Mouse (Mus musculus) midbrain, postnatal 0 days (tissue): Measurements from ENCODE around the gene Arhgap15. TPM values are rescaled to one million over a fixed set of nuclear protein-coding genes. Genes with fewer than 3 reads are reported as not detected.

Experiments
- ATAC-seq: fragments of 200-750 bp; cut with Nextera tagmentation; 2 replicates; pipeline ENCODE4 v1.8.0; 2017; ENCODE audit warnings: moderate number of reproducible peaks, mild to moderate bottlenecking, moderate TSS enrichment, moderate library complexity; ENCODE audit not compliant: low FRiP score
- DNase-seq: peaks from one replicate; pipeline ENCODE4 v3.0.0-alpha.2; 2015; ENCODE audit warnings: low spot score
- H3K27ac ChIP-seq: fragments of 300-500 bp; sonication (generic); 2 replicates; pipeline ENCODE4 v1.5.1; 2014; ENCODE audit warnings: low read depth, mild to moderate bottlenecking, low read length, mixed read lengths
- H3K27me3 ChIP-seq: fragments of 300-500 bp; sonication (generic); 2 replicates; pipeline ENCODE4 v1.6.1; 2014; ENCODE audit warnings: low read length, control low read depth, mixed read lengths; ENCODE audit not compliant: insufficient read depth
- H3K36me3 ChIP-seq: fragments of 300-500 bp; sonication (generic); 2 replicates; pipeline ENCODE4 v1.6.1; 2014; ENCODE audit warnings: low read length, control low read depth, mixed read lengths; ENCODE audit not compliant: insufficient read depth
- H3K4me1 ChIP-seq: fragments of 300-500 bp; sonication (generic); 2 replicates; pipeline ENCODE4 v1.6.1; 2014; ENCODE audit warnings: mild to moderate bottlenecking, control low read depth, antibody characterized with exemption, low read length, mixed read lengths; ENCODE audit not compliant: insufficient read depth
- H3K4me2 ChIP-seq: fragments of 300-500 bp; sonication (generic); 2 replicates; pipeline ENCODE4 v1.6.1; 2014; ENCODE audit warnings: low read depth, mild to moderate bottlenecking, low read length, mixed read lengths; ENCODE audit not compliant: poor library complexity, severe bottlenecking
- H3K4me3 ChIP-seq: fragments of 300-500 bp; sonication (generic); 2 replicates; pipeline ENCODE4 v1.5.1; 2014; ENCODE audit warnings: low read depth, mild to moderate bottlenecking, low read length, moderate library complexity
- H3K9ac ChIP-seq: fragments of 300-500 bp; sonication (generic); replicated peaks from 2 replicates; pipeline ENCODE4 v1.6.1; 2014; ENCODE audit warnings: mild to moderate bottlenecking, low read length, moderate library complexity, mixed read lengths; ENCODE audit not compliant: poor library complexity, severe bottlenecking
- H3K9me3 ChIP-seq: fragments of 300-500 bp; sonication (generic); 2 replicates; pipeline ENCODE4 v1.6.1; 2016; ENCODE audit warnings: low read length, control low read depth
- CTCF ChIP-seq: IDR thresholded peaks from 2 replicates; pipeline ENCODE4 v1.5.1; 2016; ENCODE audit warnings: antibody characterized with exemption, mild to moderate bottlenecking
- WGBS: fragments of 180-500 bp; shearing (Covaris S2); extraction: QIAGEN DNeasy Blood & Tissue Kit; methylation state at CpG from one replicate; pipeline ENCODE4 v1.1.7; 2014; 5-methylcytosine and 5-hydroxymethylcytosine counted together
- polyA plus RNA-seq: library from polyadenylated mRNA; unstranded; fragments of >200 nt; fragmentation: Nextera tagmentation; extraction: Ambion mirVana; gene quantifications from 2 replicates; pipeline ENCODE4 v1.2.1, GENCODE M21; 2015
- total RNA-seq: library from RNA; depleted of rRNA; stranded (reverse); fragments of >200 nt; gene quantifications from 2 replicates; pipeline ENCODE4 v1.2.3, GENCODE M21; 2014

The Arhgap15 gene
- total and polyA plus RNA-seq, 2 experiments from 2014 or later: 0.77 to 1.2 TPM

- no peaks in the 10 kb centered on the region for H3K36me3 ChIP-seq
- H3K4me1 ChIP-seq: no peaks in the 10 kb centered on the region
- H3K9me3 ChIP-seq: no peaks in the 10 kb centered on the region
- DNase-seq (no peak), ATAC-seq (no peak)
- H3K27me3 ChIP-seq: no peaks in the 10 kb centered on the region
- H3K9ac ChIP-seq: no peak overlapping the region
- H3K4me2 ChIP-seq: no peak overlapping the region
- 60% methylated on average over 2 of the region's 2 CpGs for WGBS
- no peak overlapping the region for H3K4me3 ChIP-seq
- no peak overlapping the region for H3K27ac ChIP-seq
- TF ChIP-seq CTCF: no peak
These were observed 365.7 kb downstream of the Arhgap15 start for GRCm38 (mm10) chr2:44114296-44114695.

DNA sequence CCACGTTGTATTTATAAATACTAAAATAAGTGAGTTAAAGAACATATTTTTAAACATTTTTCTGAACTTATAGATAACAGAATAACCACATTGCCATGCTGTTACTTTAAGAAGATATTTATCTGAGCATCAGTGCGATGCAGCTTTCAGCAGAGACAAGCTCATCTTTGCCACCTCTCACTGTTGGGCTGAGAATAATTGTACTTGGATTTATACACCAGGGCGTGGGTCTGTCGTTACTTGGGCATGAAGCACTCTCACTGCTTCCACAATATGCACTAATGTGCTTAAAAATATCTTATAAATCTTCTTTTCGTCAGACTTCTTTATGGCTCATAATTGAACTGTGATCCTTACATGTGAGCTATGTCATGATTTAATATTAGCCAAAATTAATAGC lies 372.5 kb downstream of the Arhgap15 start:
- ATAC-seq (no peak), DNase-seq (no peak)
- no peaks in the 10 kb centered on the region for H3K27me3 ChIP-seq
- H3K4me1 ChIP-seq: no peaks in the 10 kb centered on the region
- TF ChIP-seq CTCF: no peak
- H3K27ac ChIP-seq: no peak overlapping the region
- no peak overlapping the region for H3K4me2 ChIP-seq
- 74% methylated on average over 5 of the region's 5 CpGs for WGBS
- H3K36me3 ChIP-seq: no peaks in the 10 kb centered on the region
- H3K9ac ChIP-seq: no peak overlapping the region
- H3K4me3 ChIP-seq: no peak overlapping the region
- no peaks in the 10 kb centered on the region for H3K9me3 ChIP-seq

DNA sequence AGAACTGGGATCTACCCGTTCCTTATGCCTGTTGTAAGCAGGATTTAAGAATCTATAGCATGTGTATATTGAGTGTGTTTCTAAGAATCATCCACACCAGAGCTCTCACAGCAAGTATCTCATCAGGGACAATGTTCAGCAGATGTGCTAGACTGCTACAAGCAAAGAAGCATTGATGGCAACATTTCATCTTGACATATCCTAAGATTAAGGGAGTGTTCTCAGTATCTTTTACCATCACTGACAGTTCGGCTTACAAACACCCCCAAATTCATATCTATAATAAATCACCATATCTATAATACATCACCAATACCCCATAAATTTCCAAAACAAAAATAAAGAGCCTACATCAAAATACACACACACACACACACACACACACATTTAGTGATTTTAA lies 374.6 kb downstream of the Arhgap15 start:
- Histone ChIP-seq H3K4me1 (no peaks in the 10 kb centered on the region), H3K4me2 (no peak overlapping the region), H3K36me3 (no peaks in the 10 kb centered on the region), H3K27ac (no peak overlapping the region), H3K27me3 (no peaks in the 10 kb centered on the region), H3K9me3 (no peaks in the 10 kb centered on the region), H3K4me3 (no peak overlapping the region), H3K9ac (no peak overlapping the region)
- ATAC-seq (no peak), DNase-seq (no peak)
- TF ChIP-seq CTCF: no peak
- 91% methylated on average over 2 of the region's 2 CpGs for WGBS

GRCm38 (mm10) chr2:44124093-44124492 lies 375.5 kb downstream of the Arhgap15 start:
- Histone ChIP-seq H3K27ac (no peak overlapping the region), H3K9me3 (no peaks in the 10 kb centered on the region), H3K4me1 (no peaks in the 10 kb centered on the region), H3K36me3 (no peaks in the 10 kb centered on the region), H3K4me3 (no peak overlapping the region), H3K4me2 (no peak overlapping the region), H3K27me3 (no peaks in the 10 kb centered on the region), H3K9ac (no peak overlapping the region)
- DNase-seq (no peak), ATAC-seq (no peak)
- TF ChIP-seq CTCF: no peak
- WGBS: 76% methylated on average over 3 of the region's 3 CpGs

DNA sequence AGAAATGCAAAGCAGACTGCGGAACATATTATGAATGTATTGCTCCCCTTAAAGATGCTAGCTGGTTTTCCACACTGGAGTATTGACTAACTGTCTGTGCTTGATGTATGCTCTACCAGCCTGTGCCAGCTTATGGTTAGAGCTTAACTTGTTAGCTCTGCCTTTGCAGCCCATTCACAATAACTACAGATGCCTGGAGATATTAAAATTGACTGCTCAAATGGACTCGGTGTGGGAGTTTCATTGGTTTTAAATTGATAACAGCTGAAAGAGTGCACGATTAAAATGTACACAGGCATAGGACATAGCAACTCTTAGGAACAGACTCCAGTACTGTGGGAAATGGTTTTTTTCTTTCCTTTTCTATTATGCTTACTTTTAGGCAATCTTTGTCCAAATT lies 376.1 kb downstream of the Arhgap15 start:
- no peaks in the 10 kb centered on the region for H3K4me1 ChIP-seq
- ATAC-seq: no peak
- WGBS: 86% methylated on average over 3 of the region's 3 CpGs
- H3K27ac ChIP-seq: no peak overlapping the region
- no peaks in the 10 kb centered on the region for H3K36me3 ChIP-seq
- no peaks in the 10 kb centered on the region for H3K9me3 ChIP-seq
- no peak overlapping the region for H3K4me3 ChIP-seq
- no peak for TF ChIP-seq CTCF
- no peak overlapping the region for H3K9ac ChIP-seq
- DNase-seq: no peak
- H3K4me2 ChIP-seq: no peak overlapping the region
- no peaks in the 10 kb centered on the region for H3K27me3 ChIP-seq

- TF ChIP-seq CTCF: no peak
- ATAC-seq: no peak
These were observed 377.5 kb downstream of the Arhgap15 start for GRCm38 (mm10) chr2:44126044-44126695.

More at GRCm38 (mm10) chr2:44126044-44126695, 377.5 kb downstream of the Arhgap15 start:
- WGBS: 94% methylated on average over 1 of the region's 1 CpGs
- Histone ChIP-seq H3K36me3 (no peaks in the 10 kb centered on the region), H3K4me3 (no peak overlapping the region), H3K9me3 (no peaks in the 10 kb centered on the region), H3K27me3 (no peaks in the 10 kb centered on the region), H3K27ac (no peak overlapping the region), H3K4me1 (no peaks in the 10 kb centered on the region), H3K4me2 (no peak overlapping the region), H3K9ac (no peak overlapping the region)
- no peak for DNase-seq
